In the genomic region with DNA sequence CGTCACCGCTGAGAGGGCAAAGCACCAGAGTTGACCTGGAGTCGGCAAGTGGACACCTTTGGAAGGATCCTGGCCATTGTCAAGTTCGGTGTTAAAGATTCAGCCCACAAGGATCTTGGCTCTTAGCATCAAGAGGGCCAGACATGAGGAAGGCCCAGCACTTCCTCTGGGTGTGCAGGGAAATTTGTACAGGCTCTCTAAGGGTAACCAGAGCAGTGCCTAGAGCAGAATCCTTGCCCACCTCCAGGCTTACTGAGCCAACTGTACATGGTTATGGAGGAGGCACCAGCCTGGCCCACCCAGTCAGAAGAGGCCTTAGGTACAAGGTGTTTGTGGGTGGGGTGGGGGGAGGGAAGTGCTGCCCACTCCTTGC, we compare ENCODE assay signal across 12 mouse cellular contexts. TPM values are rescaled to one million over a fixed set of nuclear protein-coding genes. Genes with fewer than 3 reads are reported as not detected.
DNase-seq lines count a peak whose midpoint lies in the region; ATAC-seq lines count a peak whose summit lies in the region.
"Had no signal": no experiment of that assay in that cellular context is flagged by ENCODE, and none has a peak within 500 bp of the region (broad histone marks: within the 10 kb centered on the region; RNA-seq: fewer than 3 reads in every experiment).

No protein-coding gene starts in this region.

- H3K4me3 ChIP-seq in heart, embryonic 16.5 days (ENCODE audit: low read length), result peak overlapping the region; percentile 48; the same call in 1 of the 2 replicates
- peak overlapping the region; percentile 70 for H3K4me3 ChIP-seq in embryonic facial prominence, embryonic 10.5 days
- H3K4me3 ChIP-seq in hindbrain, embryonic 11.5 days (ENCODE audit: low read depth, low read length), result peak overlapping the region; percentile 68
- H3K4me3 ChIP-seq in midbrain, embryonic 11.5 days (ENCODE audit: low read depth, low read length), result peak overlapping the region; percentile 62

- DNase-seq in heart, adult 8-10 months (ENCODE audit: low spot score), result no peak
- DNase-seq in embryonic facial prominence, embryonic 10.5 days (ENCODE audit: low spot score), result no peak
- DNase-seq in hindbrain, embryonic 11.5 days (ENCODE audit: low spot score), result no peak
- peak; percentile 91 for DNase-seq in midbrain, embryonic 11.5 days (ENCODE audit: low spot score, missing footprints)
- DNase-seq in urinary bladder, adult 18-20 months (ENCODE audit: low spot score in 2 of 2), result no peak
- DNase-seq in cerebellum, postnatal 25 days, result no peak
- DNase-seq in gastrocnemius, postnatal 10 days, result no peak
- DNase-seq: adrenal gland, postnatal 10 days; kidney, postnatal 14 days; thymus, adult 18-20 months had no signal

- H3K4me1 ChIP-seq in heart, embryonic 16.5 days (ENCODE audit: control insufficient read depth, insufficient read depth, low read length), result no peaks in the 10 kb centered on the region
- H3K4me1 ChIP-seq in embryonic facial prominence, embryonic 10.5 days, result peaks cover 15% of the 10 kb centered on the region
- H3K4me1 ChIP-seq in hindbrain, embryonic 11.5 days (replicated peaks; ENCODE audit: control insufficient read depth, insufficient read depth, low read length), result no peaks in the 10 kb centered on the region; the same call in 1 of the 2 replicates
- peaks cover 6% of the 10 kb centered on the region for H3K4me1 ChIP-seq in midbrain, embryonic 11.5 days (ENCODE audit: control insufficient read depth, insufficient read depth, low read length)
- H3K4me1 ChIP-seq: liver, embryonic 15.5 days had no signal

- peaks cover 65% of the 10 kb centered on the region for H3K27me3 ChIP-seq in heart, embryonic 16.5 days (ENCODE audit: control insufficient read depth, insufficient read depth, low read length)
- peaks cover 77% of the 10 kb centered on the region for H3K27me3 ChIP-seq in embryonic facial prominence, embryonic 10.5 days (replicated peaks; ENCODE audit: low read depth, poor library complexity, severe bottlenecking)
- peaks cover 32% of the 10 kb centered on the region for H3K27me3 ChIP-seq in hindbrain, embryonic 11.5 days (ENCODE audit: control insufficient read depth, insufficient read depth, low read length)
- peaks cover 36% of the 10 kb centered on the region for H3K27me3 ChIP-seq in midbrain, embryonic 11.5 days (ENCODE audit: control insufficient read depth, insufficient read depth, low read length)

- ATAC-seq in heart, embryonic 16.5 days (replicated peaks; ENCODE audit: extremely low read depth, insufficient read depth, low FRiP score), result no peak
- peak; percentile 33; the same call in 1 of the 2 replicates for ATAC-seq in hindbrain, embryonic 11.5 days (ENCODE audit: low FRiP score)
- ATAC-seq in midbrain, embryonic 11.5 days (ENCODE audit: low FRiP score), result 0 out of 2 replicates have a peak, but pooled peaks have one; percentile 4

- H3K9ac ChIP-seq in heart, embryonic 16.5 days (ENCODE audit: low read length), result no peak overlapping the region
- H3K9ac ChIP-seq in hindbrain, embryonic 11.5 days (ENCODE audit: low read depth, low read length), result peak overlapping the region; percentile 76; the same call in 1 of the 2 replicates
- peak overlapping the region; percentile 70 for H3K9ac ChIP-seq in midbrain, embryonic 11.5 days (ENCODE audit: low read length)
- H3K9ac ChIP-seq: liver, embryonic 15.5 days had no signal

- WGBS in heart, embryonic 16.5 days, result 9% methylated on average over 4 of the region's 4 CpGs
- WGBS in embryonic facial prominence, embryonic 10.5 days, result 13% methylated on average over 4 of the region's 4 CpGs
- 13% methylated on average over 4 of the region's 4 CpGs for WGBS in hindbrain, embryonic 11.5 days
- WGBS in midbrain, embryonic 11.5 days, result 15% methylated on average over 4 of the region's 4 CpGs

- no peak overlapping the region for H3K27ac ChIP-seq in heart, embryonic 16.5 days (ENCODE audit: low read length)
- H3K27ac ChIP-seq in embryonic facial prominence, embryonic 10.5 days (replicated peaks), result no peak overlapping the region
- no peak overlapping the region for H3K27ac ChIP-seq in hindbrain, embryonic 11.5 days (ENCODE audit: low read depth, low read length)
- H3K27ac ChIP-seq in midbrain, embryonic 11.5 days (ENCODE audit: low read depth, low read length), result no peak overlapping the region
- H3K27ac ChIP-seq: liver, embryonic 15.5 days had no signal

- H3K36me3 ChIP-seq in heart, embryonic 16.5 days (ENCODE audit: control insufficient read depth, insufficient read depth), result no peaks in the 10 kb centered on the region
- H3K36me3 ChIP-seq in embryonic facial prominence, embryonic 10.5 days (replicated peaks), result no peaks in the 10 kb centered on the region
- H3K36me3 ChIP-seq in hindbrain, embryonic 11.5 days (ENCODE audit: control insufficient read depth, insufficient read depth, low read length), result no peaks in the 10 kb centered on the region
- H3K36me3 ChIP-seq in midbrain, embryonic 11.5 days (ENCODE audit: control insufficient read depth, insufficient read depth, low read length), result no peaks in the 10 kb centered on the region
- H3K36me3 ChIP-seq: liver, embryonic 15.5 days had no signal

- no peaks in the 10 kb centered on the region for H3K9me3 ChIP-seq in heart, embryonic 16.5 days (replicated peaks; ENCODE audit: control insufficient read depth, low read length)
- H3K9me3 ChIP-seq in embryonic facial prominence, embryonic 10.5 days, result no peaks in the 10 kb centered on the region
- H3K9me3 ChIP-seq in hindbrain, embryonic 11.5 days (ENCODE audit: control insufficient read depth, low read length), result no peaks in the 10 kb centered on the region
- no peaks in the 10 kb centered on the region for H3K9me3 ChIP-seq in midbrain, embryonic 11.5 days (ENCODE audit: control insufficient read depth, low read length)
- H3K9me3 ChIP-seq: liver, embryonic 15.5 days had no signal

- peak overlapping the region; percentile 62 for H3K4me2 ChIP-seq in heart, embryonic 16.5 days (ENCODE audit: low read depth, low read length)
- peak overlapping the region; percentile 85 for H3K4me2 ChIP-seq in hindbrain, embryonic 11.5 days (replicated peaks; ENCODE audit: low read depth, low read length)
- H3K4me2 ChIP-seq in midbrain, embryonic 11.5 days, result peak overlapping the region; percentile 89

RNA-seq across cellular contexts. Expression of a gene that starts 0.3 kb away (rescaled TPM):
- 0.07 and 0.11 TPM in 2 replicates for polyA plus RNA-seq in heart, embryonic 16.5 days (2015; fragmentation: Nextera tagmentation; extraction: Ambion mirVana)
- total RNA-seq in heart, adult 8-10 months (2022), result under 1 TPM in 3 of 4 experiments, not detected in 1; 0.06 to 0.12 (median 0.09) TPM
- 1.8 and 1.9 TPM in 2 replicates for polyA plus RNA-seq in embryonic facial prominence, embryonic 10.5 days (2016; fragmentation: Nextera tagmentation; extraction: Ambion mirVana)
- 16.3 and 18.9 TPM in 2 replicates for polyA plus RNA-seq in hindbrain, embryonic 11.5 days (2014; fragmentation: Nextera tagmentation; extraction: Ambion mirVana)
- 8.7 and 8.8 TPM in 2 replicates for polyA plus RNA-seq in midbrain, embryonic 11.5 days (2014; fragmentation: Nextera tagmentation; extraction: Ambion mirVana)
- total RNA-seq in gastrocnemius, postnatal 10 days (2021), result under 1 TPM; 0.23 to 0.47 TPM

RNA-seq across cellular contexts. Expression of a gene that starts 21.4 kb away (rescaled TPM):
- polyA plus RNA-seq in heart, embryonic 16.5 days (2015; fragmentation: Nextera tagmentation; extraction: Ambion mirVana), result 7.1 and 12.4 TPM in 2 replicates
- 1,000 to 10,000 TPM; 1,613 to 1,715 (median 1,670) TPM for total RNA-seq in heart, adult 8-10 months (2022)
- 0.11 TPM in 1 of 2 replicates, not detected in the other for polyA plus RNA-seq in embryonic facial prominence, embryonic 10.5 days (2016; fragmentation: Nextera tagmentation; extraction: Ambion mirVana)
- 1.3 and 1.5 TPM in 2 replicates for polyA plus RNA-seq in hindbrain, embryonic 11.5 days (2014; fragmentation: Nextera tagmentation; extraction: Ambion mirVana)
- polyA plus RNA-seq in midbrain, embryonic 11.5 days (2014; fragmentation: Nextera tagmentation; extraction: Ambion mirVana), result 0.87 and 0.94 TPM in 2 replicates
- total RNA-seq in gastrocnemius, postnatal 10 days (2021), result 1,000 to 10,000 TPM; 1,498 to 1,682 TPM
- polyA plus RNA-seq: liver, embryonic 15.5 days had no signal

RNA-seq across cellular contexts. Expression of a gene that starts 51.6 kb away (rescaled TPM):
- polyA plus RNA-seq in heart, embryonic 16.5 days (2015; fragmentation: Nextera tagmentation; extraction: Ambion mirVana), result 135 and 154 TPM in 2 replicates
- 10 to 100 TPM; 45.3 to 54.3 (median 52.4) TPM for total RNA-seq in heart, adult 8-10 months (2022)
- polyA plus RNA-seq in embryonic facial prominence, embryonic 10.5 days (2016; fragmentation: Nextera tagmentation; extraction: Ambion mirVana), result 351 and 375 TPM in 2 replicates
- polyA plus RNA-seq in hindbrain, embryonic 11.5 days (2014; fragmentation: Nextera tagmentation; extraction: Ambion mirVana), result 393 and 410 TPM in 2 replicates
- polyA plus RNA-seq in midbrain, embryonic 11.5 days (2014; fragmentation: Nextera tagmentation; extraction: Ambion mirVana), result 414 and 426 TPM in 2 replicates
- total RNA-seq in gastrocnemius, postnatal 10 days (2021), result 10 to 100 TPM; 55.2 to 60.3 TPM
